Mouse (Mus musculus): Measurements from ENCODE around the gene C130050O18Rik. TPM values are rescaled to one million over a fixed set of nuclear protein-coding genes. Genes with fewer than 3 reads are reported as not detected.

Gene C130050O18Rik
- polyA plus RNA-seq, 1 experiment from 2014 or later = 0.29 TPM

- H3K27me3 ChIP-seq (ENCODE audit: control insufficient read depth, insufficient read depth, low read length) = no peaks in the 10 kb centered on the region
- no peak overlapping the region for H3K27ac ChIP-seq (ENCODE audit: low read depth, low read length)
- H3K9me3 ChIP-seq (ENCODE audit: control insufficient read depth, low read length) = no peaks in the 10 kb centered on the region
- DNase-seq (ENCODE audit: low spot score, missing footprints) = no peak
- peaks cover 2% of the 10 kb centered on the region for H3K4me1 ChIP-seq (ENCODE audit: control insufficient read depth, insufficient read depth, low read length)
- H3K4me2 ChIP-seq = no peak overlapping the region
- no peak for ATAC-seq (ENCODE audit: low FRiP score)
- H3K9ac ChIP-seq (ENCODE audit: low read length) = no peak overlapping the region
- WGBS = 90% methylated on average over 9 of the region's 9 CpGs
- H3K4me3 ChIP-seq (ENCODE audit: low read depth, low read length) = no peak overlapping the region
- H3K36me3 ChIP-seq (ENCODE audit: control insufficient read depth, insufficient read depth, low read length) = no peaks in the 10 kb centered on the region
Measured at GRCm38 (mm10) chr5:139427989-139428388, 22.9 kb downstream of the C130050O18Rik start.

- Histone ChIP-seq H3K9me3 (ENCODE audit: control insufficient read depth, low read length) (no peaks in the 10 kb centered on the region), H3K9ac (ENCODE audit: low read length) (no peak overlapping the region), H3K27me3 (ENCODE audit: control insufficient read depth, insufficient read depth, low read length) (no peaks in the 10 kb centered on the region), H3K36me3 (ENCODE audit: control insufficient read depth, insufficient read depth, low read length) (no peaks in the 10 kb centered on the region), H3K27ac (ENCODE audit: low read depth, low read length) (no peak overlapping the region), H3K4me3 (ENCODE audit: low read depth, low read length) (no peak overlapping the region), H3K4me1 (ENCODE audit: control insufficient read depth, insufficient read depth, low read length) (peaks cover 9% of the 10 kb centered on the region), H3K4me2 (no peak overlapping the region)
- DNase-seq (ENCODE audit: low spot score, missing footprints) = no peak
- no peak for ATAC-seq (ENCODE audit: low FRiP score)
- whole genome bisulfite sequencing = 72% methylated on average over 12 of the region's 12 CpGs
Measured at GRCm38 (mm10) chr5:139429818-139430341, 24.8 kb downstream of the C130050O18Rik start.

- Histone ChIP-seq H3K9ac (ENCODE audit: low read length) (no peak overlapping the region), H3K4me1 (ENCODE audit: control insufficient read depth, insufficient read depth, low read length) (peaks cover 18% of the 10 kb centered on the region), H3K4me2 (no peak overlapping the region), H3K4me3 (ENCODE audit: low read depth, low read length) (no peak overlapping the region), H3K27me3 (ENCODE audit: control insufficient read depth, insufficient read depth, low read length) (no peaks in the 10 kb centered on the region), H3K36me3 (ENCODE audit: control insufficient read depth, insufficient read depth, low read length) (no peaks in the 10 kb centered on the region), H3K27ac (ENCODE audit: low read depth, low read length) (no peak overlapping the region), H3K9me3 (ENCODE audit: control insufficient read depth, low read length) (no peaks in the 10 kb centered on the region)
- no peak for DNase-seq (ENCODE audit: low spot score, missing footprints)
- ATAC-seq (ENCODE audit: low FRiP score) = no peak
- WGBS = 41% methylated on average over 6 of the region's 6 CpGs
Measured at GRCm38 (mm10) chr5:139432333-139432732, 27.3 kb downstream of the C130050O18Rik start.

GRCm38 (mm10) chr5:139432747-139433508 lies 27.8 kb downstream of the C130050O18Rik start:
- H3K9ac ChIP-seq (ENCODE audit: low read length) = no peak overlapping the region
- no peak for DNase-seq (ENCODE audit: low spot score, missing footprints)
- H3K4me2 ChIP-seq = no peak overlapping the region
- H3K27me3 ChIP-seq (ENCODE audit: control insufficient read depth, insufficient read depth, low read length) = no peaks in the 10 kb centered on the region
- 47% methylated on average over 7 of the region's 7 CpGs for WGBS
- peaks cover 18% of the 10 kb centered on the region for H3K4me1 ChIP-seq (ENCODE audit: control insufficient read depth, insufficient read depth, low read length)
- no peaks in the 10 kb centered on the region for H3K9me3 ChIP-seq (ENCODE audit: control insufficient read depth, low read length)
- H3K36me3 ChIP-seq (ENCODE audit: control insufficient read depth, insufficient read depth, low read length) = no peaks in the 10 kb centered on the region
- no peak overlapping the region for H3K27ac ChIP-seq (ENCODE audit: low read depth, low read length)
- no peak for ATAC-seq (ENCODE audit: low FRiP score)
- H3K4me3 ChIP-seq (ENCODE audit: low read depth, low read length) = no peak overlapping the region

- Histone ChIP-seq H3K27ac (ENCODE audit: low read depth, low read length) (no peak overlapping the region), H3K4me1 (ENCODE audit: control insufficient read depth, insufficient read depth, low read length) (peaks cover 20% of the 10 kb centered on the region), H3K36me3 (ENCODE audit: control insufficient read depth, insufficient read depth, low read length) (no peaks in the 10 kb centered on the region), H3K4me2 (no peak overlapping the region), H3K27me3 (ENCODE audit: control insufficient read depth, insufficient read depth, low read length) (no peaks in the 10 kb centered on the region), H3K4me3 (ENCODE audit: low read depth, low read length) (no peak overlapping the region), H3K9ac (ENCODE audit: low read length) (no peak overlapping the region), H3K9me3 (ENCODE audit: control insufficient read depth, low read length) (no peaks in the 10 kb centered on the region)
- ATAC-seq (ENCODE audit: low FRiP score) (no peak), DNase-seq (ENCODE audit: low spot score, missing footprints) (no peak)
- WGBS = 71% methylated on average over 9 of the region's 9 CpGs
Measured at GRCm38 (mm10) chr5:139433842-139434568, 28.9 kb downstream of the C130050O18Rik start.

GRCm38 (mm10) chr5:139434940-139435339 lies 29.9 kb downstream of the C130050O18Rik start:
- H3K9me3 ChIP-seq (ENCODE audit: control insufficient read depth, low read length) = no peaks in the 10 kb centered on the region
- 24% methylated on average over 8 of the region's 8 CpGs for WGBS

GRCm38 (mm10) chr5:139437769-139438168 lies 32.7 kb downstream of the C130050O18Rik start:
- no peak overlapping the region for H3K4me2 ChIP-seq
- no peak for DNase-seq (ENCODE audit: low spot score, missing footprints)
- H3K4me3 ChIP-seq (ENCODE audit: low read depth, low read length) = no peak overlapping the region
- H3K27ac ChIP-seq (ENCODE audit: low read depth, low read length) = no peak overlapping the region
- ATAC-seq (ENCODE audit: low FRiP score) = no peak
- H3K27me3 ChIP-seq (ENCODE audit: control insufficient read depth, insufficient read depth, low read length) = no peaks in the 10 kb centered on the region
- H3K9ac ChIP-seq (ENCODE audit: low read length) = no peak overlapping the region
- H3K4me1 ChIP-seq (ENCODE audit: control insufficient read depth, insufficient read depth, low read length) = peaks cover 20% of the 10 kb centered on the region
- H3K9me3 ChIP-seq (ENCODE audit: control insufficient read depth, low read length) = no peaks in the 10 kb centered on the region
- H3K36me3 ChIP-seq (ENCODE audit: control insufficient read depth, insufficient read depth, low read length) = no peaks in the 10 kb centered on the region
- WGBS = 92% methylated on average over 4 of the region's 4 CpGs

More at GRCm38 (mm10) chr5:139434940-139435339, 29.9 kb downstream of the C130050O18Rik start:
- Histone ChIP-seq H3K4me1 (ENCODE audit: control insufficient read depth, insufficient read depth, low read length) (peaks cover 20% of the 10 kb centered on the region), H3K36me3 (ENCODE audit: control insufficient read depth, insufficient read depth, low read length) (no peaks in the 10 kb centered on the region), H3K9ac (ENCODE audit: low read length) (no peak overlapping the region), H3K4me2 (no peak overlapping the region), H3K27ac (ENCODE audit: low read depth, low read length) (no peak overlapping the region), H3K4me3 (ENCODE audit: low read depth, low read length) (no peak overlapping the region), H3K27me3 (ENCODE audit: control insufficient read depth, insufficient read depth, low read length) (no peaks in the 10 kb centered on the region)
- ATAC-seq (ENCODE audit: low FRiP score) (peak; percentile 72; the same call in 1 of the 2 replicates), DNase-seq (ENCODE audit: low spot score, missing footprints) (no peak)

GRCm38 (mm10) chr5:139438440-139438839 lies 33.4 kb downstream of the C130050O18Rik start:
- no peak for ATAC-seq (ENCODE audit: low FRiP score)
- H3K9ac ChIP-seq (ENCODE audit: low read length) = no peak overlapping the region

GRCm38 (mm10) chr5:139440451-139440850 lies 35.4 kb downstream of the C130050O18Rik start:
- H3K27ac ChIP-seq (ENCODE audit: low read depth, low read length) = no peak overlapping the region
- no peak overlapping the region for H3K4me2 ChIP-seq
- peaks cover 5% of the 10 kb centered on the region; the same call in 1 of the 2 replicates for H3K4me1 ChIP-seq (ENCODE audit: control insufficient read depth, insufficient read depth, low read length)
- H3K27me3 ChIP-seq (ENCODE audit: control insufficient read depth, insufficient read depth, low read length) = no peaks in the 10 kb centered on the region
- no peaks in the 10 kb centered on the region for H3K9me3 ChIP-seq (ENCODE audit: control insufficient read depth, low read length)
- ATAC-seq (ENCODE audit: low FRiP score) (no peak), DNase-seq (ENCODE audit: low spot score, missing footprints) (no peak)
- H3K9ac ChIP-seq (ENCODE audit: low read length) = no peak overlapping the region
- no peak overlapping the region for H3K4me3 ChIP-seq (ENCODE audit: low read depth, low read length)
- 90% methylated on average over 5 of the region's 5 CpGs for WGBS
- H3K36me3 ChIP-seq (ENCODE audit: control insufficient read depth, insufficient read depth, low read length) = no peaks in the 10 kb centered on the region

More at GRCm38 (mm10) chr5:139438440-139438839, 33.4 kb downstream of the C130050O18Rik start:
- Histone ChIP-seq H3K4me1 (ENCODE audit: control insufficient read depth, insufficient read depth, low read length) (peaks cover 20% of the 10 kb centered on the region), H3K27ac (ENCODE audit: low read depth, low read length) (no peak overlapping the region), H3K4me3 (ENCODE audit: low read depth, low read length) (no peak overlapping the region), H3K27me3 (ENCODE audit: control insufficient read depth, insufficient read depth, low read length) (no peaks in the 10 kb centered on the region), H3K9me3 (ENCODE audit: control insufficient read depth, low read length) (no peaks in the 10 kb centered on the region), H3K4me2 (no peak overlapping the region), H3K36me3 (ENCODE audit: control insufficient read depth, insufficient read depth, low read length) (no peaks in the 10 kb centered on the region)
- DNase-seq (ENCODE audit: low spot score, missing footprints) = no peak
- 79% methylated on average over 12 of the region's 12 CpGs for WGBS
